Mouse (Mus musculus) CH12.LX (cell line): ENCODE results near the gene Ncln.

Experiments used
- CTCF ChIP-seq, 2 experiments: IDR thresholded peaks in 1 of 2; conservative IDR thresholded peaks in 1 of 2; 2 replicates each; pipeline ENCODE4 v1.5.1; 2011 to 2012; ENCODE audit warnings: low read depth in 2 of 2, low read length in 2 of 2, improper control_type of control experiment in 1 of 2, inconsistent platforms in 1 of 2, mild to moderate bottlenecking in 1 of 2, moderate library complexity in 1 of 2
- EP300 ChIP-seq: IDR thresholded peaks from 2 replicates; pipeline ENCODE4 v1.6.1; 2011; ENCODE audit warnings: low read length, improper control_type of control experiment
- POLR2A ChIP-seq: IDR thresholded peaks from 2 replicates; pipeline ENCODE4 v1.6.1; 2011; ENCODE audit warnings: low read depth, mild to moderate bottlenecking, improper control_type of control experiment, low read length

DNA sequence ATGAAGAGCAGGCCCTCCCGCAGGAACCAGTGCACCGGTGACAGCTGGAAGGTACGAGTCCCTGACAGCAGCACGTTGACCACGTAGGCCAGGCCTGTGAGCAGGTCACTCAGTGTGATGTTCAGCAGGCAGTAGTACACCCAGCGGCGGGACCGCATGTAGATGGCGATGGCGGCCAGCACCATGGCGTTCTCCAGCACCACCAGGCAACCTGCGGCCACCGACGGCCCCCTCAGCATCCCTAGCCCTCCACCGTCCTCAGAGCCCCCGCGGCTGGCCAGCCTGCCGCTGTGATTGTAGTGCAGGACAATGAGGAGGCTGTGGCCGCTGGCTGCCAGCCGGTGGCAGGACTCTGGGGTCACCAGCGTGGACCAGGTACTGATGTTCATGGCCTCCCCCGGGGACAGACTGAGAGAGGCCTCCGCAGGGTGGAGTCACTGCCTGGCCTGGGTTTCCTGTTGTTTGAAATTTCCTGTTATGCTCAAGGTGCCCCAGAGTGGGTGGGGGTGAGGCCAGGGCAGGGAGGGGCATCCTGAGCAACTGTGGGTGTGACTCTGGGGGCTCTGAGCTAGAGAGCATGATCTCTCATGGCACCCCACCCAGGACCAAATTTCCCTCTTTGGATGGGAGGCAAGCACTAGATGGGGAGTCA, 3.2 kb upstream of the Ncln start:
- TF ChIP-seq CTCF (conservative IDR thresholded peaks at IDR 0.05 in 1 of 2, IDR thresholded peaks at IDR 0.05 in 1 of 2; ENCODE audit: low read depth in 2 of 2, low read length in 2 of 2) (no peak), POLR2A (no peak), EP300 (no peak)
